ENCODE assay signal across 8 mouse cellular contexts in genomic region chr15:79040501-79041416, GRCm38 (mm10). TPM values are rescaled to one million over a fixed set of nuclear protein-coding genes. Genes with fewer than 3 reads are reported as not detected.
A peak's percentile ranks its signal among the peaks of the same experiment; 100 is the strongest.
DNase-seq lines count a peak whose midpoint lies in the region; ATAC-seq and TF ChIP-seq lines count a peak whose summit lies in the region.

No protein-coding gene starts in this region.

- 7% methylated on average over 24 of the region's 24 CpGs for WGBS in thymus, adult 2 months
- 23% methylated on average over 24 of the region's 24 CpGs for WGBS in forebrain, embryonic 15.5 days
- 18% methylated on average over 24 of the region's 24 CpGs for WGBS in limb, embryonic 10.5 days
- WGBS in olfactory bulb, adult 2 months: 32% methylated on average over 24 of the region's 24 CpGs

- no peak for DNase-seq in thymus, adult 2 months
- DNase-seq in thymus, postnatal 36 days: no peak
- peak; percentile 64 for DNase-seq in limb, embryonic 10.5 days (ENCODE audit: low spot score)
- DNase-seq in Muller cell, postnatal 12 days (ENCODE audit: inconsistent ontology term): no peak
- DNase-seq in MN1 (ENCODE audit: low spot score): no peak

- H3K4me3 ChIP-seq in thymus, adult 2 months (ENCODE audit: control insufficient read depth, insufficient read depth, low read length): peak overlapping the region; percentile 5; the same call in 1 of the 2 replicates
- peak overlapping the region; percentile 10; the same call in 1 of the 2 replicates for H3K4me3 ChIP-seq in forebrain, embryonic 15.5 days
- peak overlapping the region; percentile 42 for H3K4me3 ChIP-seq in limb, embryonic 10.5 days
- 0 out of 2 replicates have a peak overlapping the region, but pooled peaks have one; percentile 6 for H3K4me3 ChIP-seq in olfactory bulb, adult 2 months (ENCODE audit: insufficient read depth, low read depth, low read length)

- ATAC-seq in forebrain, embryonic 15.5 days (replicated peaks): no peak
- no peak for ATAC-seq in erythroblast, adult 5-6 weeks (replicated peaks; ENCODE audit: low FRiP score, poor library complexity, severe bottlenecking)

- H3K9ac ChIP-seq in forebrain, embryonic 15.5 days (replicated peaks): no peak overlapping the region

- H3K36me3 ChIP-seq in thymus, adult 2 months (ENCODE audit: control insufficient read depth, insufficient read depth, low read length): no peaks in the 10 kb centered on the region
- H3K36me3 ChIP-seq in forebrain, embryonic 15.5 days: 0 out of 2 replicates have a peak, but pooled peaks cover 5% of the 10 kb centered on the region
- peaks cover 18% of the 10 kb centered on the region for H3K36me3 ChIP-seq in limb, embryonic 10.5 days

- peaks cover 19% of the 10 kb centered on the region for H3K4me1 ChIP-seq in thymus, adult 2 months (replicated peaks; ENCODE audit: control insufficient read depth, insufficient read depth, low read length)
- H3K4me1 ChIP-seq in forebrain, embryonic 15.5 days: peaks cover 20% of the 10 kb centered on the region
- peaks cover 73% of the 10 kb centered on the region for H3K4me1 ChIP-seq in limb, embryonic 10.5 days
- H3K4me1 ChIP-seq in olfactory bulb, adult 2 months (ENCODE audit: control insufficient read depth, insufficient read depth, low read length): peaks cover 23% of the 10 kb centered on the region

- no peaks in the 10 kb centered on the region for H3K9me3 ChIP-seq in forebrain, embryonic 15.5 days
- no peaks in the 10 kb centered on the region for H3K9me3 ChIP-seq in limb, embryonic 10.5 days (replicated peaks)

- peaks cover 12% of the 10 kb centered on the region for H3K27me3 ChIP-seq in thymus, adult 2 months (ENCODE audit: control insufficient read depth, insufficient read depth, low read length)
- H3K27me3 ChIP-seq in forebrain, embryonic 15.5 days: peaks cover 54% of the 10 kb centered on the region
- peaks cover 50% of the 10 kb centered on the region for H3K27me3 ChIP-seq in limb, embryonic 10.5 days (ENCODE audit: low read depth, poor library complexity, severe bottlenecking)

- TF ChIP-seq CTCF in thymus, adult 2 months (IDR thresholded peaks at IDR 0.05; ENCODE audit: borderline replicate concordance, control insufficient read depth, extremely low read depth, insufficient read depth, low read length, poor library complexity): no peak
- TF ChIP-seq CTCF in olfactory bulb, adult 2 months (IDR thresholded peaks at IDR 0.05; ENCODE audit: insufficient read depth, low read depth, low read length): no peak

- TF ChIP-seq POLR2A in thymus, adult 2 months (IDR thresholded peaks at IDR 0.05; ENCODE audit: control insufficient read depth, extremely low read depth, insufficient read depth, low read length, poor library complexity): no peak
- no peak for TF ChIP-seq POLR2A in olfactory bulb, adult 2 months (IDR thresholded peaks at IDR 0.05; ENCODE audit: insufficient read depth, low read depth, low read length)

- H3K27ac ChIP-seq in thymus, adult 2 months (ENCODE audit: control insufficient read depth, insufficient read depth, low read length): no peak overlapping the region
- H3K27ac ChIP-seq in forebrain, embryonic 15.5 days (replicated peaks): no peak overlapping the region
- H3K27ac ChIP-seq in limb, embryonic 10.5 days: peak overlapping the region; percentile 11
- H3K27ac ChIP-seq in olfactory bulb, adult 2 months (ENCODE audit: insufficient read depth, low read depth, low read length): no peak overlapping the region

- peak overlapping the region; percentile 29 for H3K4me2 ChIP-seq in forebrain, embryonic 15.5 days (replicated peaks)

RNA-seq across cellular contexts. Expression of gene Galr3, which starts 0.9 kb away (rescaled TPM):
- polyA plus RNA-seq in thymus, adult 2 months (2012; rRNA removed): 0.71 and 1.6 TPM in 2 replicates
- not detected in 2 replicates for polyA plus RNA-seq in forebrain, embryonic 15.5 days (2015; fragmentation: Nextera tagmentation; extraction: Ambion mirVana)
- polyA plus RNA-seq in limb, embryonic 10.5 days (2016; fragmentation: Nextera tagmentation; extraction: Ambion mirVana): 0.13 TPM in 1 of 2 replicates, not detected in the other
- polyA plus RNA-seq in olfactory bulb, adult 2 months (2012; ENCODE audit: insufficient read depth, insufficient read length, low replicate concordance, missing spikeins): not detected in 2 replicates
- not detected in 2 replicates for total RNA-seq in erythroblast, adult 5-6 weeks (2015; ENCODE audit: low replicate concordance)
- not detected in 2 replicates for total RNA-seq in erythroblast, adult 5-6 weeks (2017; ENCODE audit: low replicate concordance)

RNA-seq across cellular contexts. Expression of gene H1f0, which starts 12.5 kb away (rescaled TPM):
- 35.7 and 52.0 TPM in 2 replicates for polyA plus RNA-seq in thymus, adult 2 months (2012; rRNA removed)
- 470 and 489 TPM in 2 replicates for polyA plus RNA-seq in forebrain, embryonic 15.5 days (2015; fragmentation: Nextera tagmentation; extraction: Ambion mirVana)
- polyA plus RNA-seq in limb, embryonic 10.5 days (2016; fragmentation: Nextera tagmentation; extraction: Ambion mirVana): 330 and 448 TPM in 2 replicates
- not detected in 2 replicates for polyA plus RNA-seq in olfactory bulb, adult 2 months (2012; ENCODE audit: insufficient read depth, insufficient read length, low replicate concordance, missing spikeins)
- total RNA-seq in erythroblast, adult 5-6 weeks (2015; ENCODE audit: low replicate concordance): 6.5 and 8.6 TPM in 2 replicates
- total RNA-seq in erythroblast, adult 5-6 weeks (2017; ENCODE audit: low replicate concordance): 8.2 and 20.5 TPM in 2 replicates

RNA-seq across cellular contexts. Expression of gene Ankrd54, which starts 21.9 kb away (rescaled TPM):
- 171 and 181 TPM in 2 replicates for polyA plus RNA-seq in thymus, adult 2 months (2012; rRNA removed)
- polyA plus RNA-seq in forebrain, embryonic 15.5 days (2015; fragmentation: Nextera tagmentation; extraction: Ambion mirVana): 61.6 and 65.5 TPM in 2 replicates
- polyA plus RNA-seq in limb, embryonic 10.5 days (2016; fragmentation: Nextera tagmentation; extraction: Ambion mirVana): 73.8 and 77.9 TPM in 2 replicates
- not detected in 2 replicates for polyA plus RNA-seq in olfactory bulb, adult 2 months (2012; ENCODE audit: insufficient read depth, insufficient read length, low replicate concordance, missing spikeins)
- total RNA-seq in erythroblast, adult 5-6 weeks (2015; ENCODE audit: low replicate concordance): 12.3 and 20.0 TPM in 2 replicates
- total RNA-seq in erythroblast, adult 5-6 weeks (2017; ENCODE audit: low replicate concordance): 7.5 and 11.4 TPM in 2 replicates

RNA-seq across cellular contexts. Expression of gene Eif3l, which starts 34.2 kb away (rescaled TPM):
- 205 and 212 TPM in 2 replicates for polyA plus RNA-seq in thymus, adult 2 months (2012; rRNA removed)
- 192 and 195 TPM in 2 replicates for polyA plus RNA-seq in forebrain, embryonic 15.5 days (2015; fragmentation: Nextera tagmentation; extraction: Ambion mirVana)
- 278 and 295 TPM in 2 replicates for polyA plus RNA-seq in limb, embryonic 10.5 days (2016; fragmentation: Nextera tagmentation; extraction: Ambion mirVana)
- not detected in 2 replicates for polyA plus RNA-seq in olfactory bulb, adult 2 months (2012; ENCODE audit: insufficient read depth, insufficient read length, low replicate concordance, missing spikeins)
- total RNA-seq in erythroblast, adult 5-6 weeks (2015; ENCODE audit: low replicate concordance): 29.4 and 47.6 TPM in 2 replicates
- 51.3 and 56.2 TPM in 2 replicates for total RNA-seq in erythroblast, adult 5-6 weeks (2017; ENCODE audit: low replicate concordance)

Comparison
In these comparisons a context has a peak if more than half of its experiments do, and no peak if none do; other contexts are left out.
1. RNA of gene Ankrd54, which starts 21.9 kb away (polyA plus RNA-seq): 171 to 181 TPM in thymus, adult 2 months, 73.8 to 77.9 TPM in limb, embryonic 10.5 days and 61.6 to 65.5 TPM in forebrain, embryonic 15.5 days; not detected in olfactory bulb, adult 2 months; every median in the first group is over 10 times any median in the second.
2. Peak in every context shown above with its lines, with median percentiles within 50 percentile points of each other: H3K4me3 ChIP-seq.